Mouse (Mus musculus): ENCODE measurements around the gene Aldh1a3. TPM values are rescaled to one million over a fixed set of nuclear protein-coding genes. Genes with fewer than 3 reads are reported as not detected.

Aldh1a3 gene
- total RNA-seq (2021) = 1 to 10 TPM in 1 of 2 experiments, under 1 TPM in 1; 0.87 to 1.2 TPM

DNA sequence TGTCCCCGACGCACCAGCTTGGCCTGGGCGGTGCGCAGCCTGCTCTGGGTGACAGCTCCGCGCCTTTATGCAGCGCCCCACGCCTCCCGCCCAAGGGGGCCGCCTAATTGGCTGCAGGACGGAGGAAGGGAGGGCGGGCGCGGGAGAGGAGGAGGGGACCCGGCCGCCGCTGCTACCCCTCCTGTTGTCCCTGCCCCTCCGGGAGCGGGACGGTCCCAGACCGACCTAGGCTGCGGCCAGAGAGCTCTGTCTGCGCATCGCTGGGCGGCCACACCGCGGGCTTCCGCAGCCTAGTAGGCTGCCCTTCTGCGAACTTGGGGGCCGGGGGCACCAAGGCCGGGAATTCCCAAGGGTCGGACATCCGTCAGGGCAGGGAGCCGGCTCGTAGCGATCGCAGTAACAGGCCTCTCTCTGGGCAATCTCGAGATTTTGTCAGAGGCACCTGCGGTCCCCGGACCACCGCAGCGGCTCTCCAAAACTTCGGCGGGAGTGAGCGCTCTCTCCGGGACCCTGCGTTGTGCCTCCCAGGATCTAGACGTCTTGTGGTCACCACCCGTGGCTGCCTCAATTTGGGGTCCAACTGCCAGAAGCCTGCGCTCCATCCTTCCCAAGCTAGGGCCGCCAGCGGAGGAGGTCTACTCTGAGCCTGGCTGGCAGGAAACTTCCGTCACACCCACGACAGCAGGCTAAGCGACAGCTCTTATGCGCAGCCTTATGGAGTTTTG is at the start of gene Aldh1a3:
Aldh1a3 (minus strand) TSS at position 81 of the 725 bp plus-strand sequence.
- peak; percentile 53 for DNase-seq (ENCODE audit: low spot score)
- intact Hi-C loops (cut with DNase I) = no loop called here

DNA sequence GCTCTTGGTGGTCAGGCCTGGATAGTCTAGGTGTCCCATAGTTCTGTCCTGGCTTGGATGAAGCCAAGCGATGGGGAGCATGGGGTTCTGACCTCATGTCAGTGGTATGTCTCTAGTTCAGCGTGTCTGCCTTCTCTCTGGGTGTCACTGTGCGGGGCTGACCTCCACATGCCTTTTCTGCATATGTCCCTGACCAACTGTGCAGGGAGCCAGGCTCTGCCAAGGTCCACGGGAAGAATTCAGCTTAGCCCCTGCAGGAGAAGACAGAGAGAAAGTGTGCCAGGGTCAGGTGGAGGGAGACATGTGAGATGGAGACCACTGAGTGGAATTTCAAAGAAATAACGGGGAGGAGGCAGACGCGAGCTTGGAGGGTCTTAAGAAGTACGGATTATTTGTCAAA is 49.0 kb upstream of the Aldh1a3 start:
- intact Hi-C loops (cut with DNase I) = no loop called here

DNA sequence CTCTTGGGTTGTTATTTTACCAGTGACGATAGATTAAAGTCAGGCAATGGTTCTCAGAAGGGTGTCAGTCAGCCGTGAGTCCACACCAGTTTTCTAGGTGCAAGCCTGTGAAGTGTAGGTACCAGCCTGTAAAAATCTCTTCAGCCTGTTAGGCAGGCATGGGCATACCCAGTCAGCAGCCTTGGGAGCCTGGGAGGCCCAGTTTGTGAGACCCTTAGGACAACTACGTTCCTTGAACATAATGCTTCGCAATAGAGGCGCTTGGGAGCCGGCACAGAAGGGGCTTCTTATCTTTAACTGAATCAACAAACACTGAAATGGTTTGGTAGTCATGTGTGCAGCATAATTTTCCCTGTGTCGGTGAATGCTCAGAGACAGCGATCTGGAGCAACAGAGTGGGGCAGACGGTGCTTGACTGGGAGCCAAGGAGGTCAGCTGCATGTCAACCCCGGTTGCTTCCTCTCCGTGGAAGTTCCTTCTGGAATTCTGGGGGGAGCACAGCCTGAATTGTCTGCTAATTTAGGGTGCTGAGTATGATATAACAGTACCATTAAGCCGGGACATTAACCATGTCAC is 44.4 kb upstream of the Aldh1a3 start:
- DNase-seq (ENCODE audit: low spot score) = no peak
- intact Hi-C loops (cut with DNase I) = no loop called here

More for the DNA sequence above, 49.0 kb upstream of the Aldh1a3 start:
- no peak for DNase-seq (ENCODE audit: low spot score)

DNA sequence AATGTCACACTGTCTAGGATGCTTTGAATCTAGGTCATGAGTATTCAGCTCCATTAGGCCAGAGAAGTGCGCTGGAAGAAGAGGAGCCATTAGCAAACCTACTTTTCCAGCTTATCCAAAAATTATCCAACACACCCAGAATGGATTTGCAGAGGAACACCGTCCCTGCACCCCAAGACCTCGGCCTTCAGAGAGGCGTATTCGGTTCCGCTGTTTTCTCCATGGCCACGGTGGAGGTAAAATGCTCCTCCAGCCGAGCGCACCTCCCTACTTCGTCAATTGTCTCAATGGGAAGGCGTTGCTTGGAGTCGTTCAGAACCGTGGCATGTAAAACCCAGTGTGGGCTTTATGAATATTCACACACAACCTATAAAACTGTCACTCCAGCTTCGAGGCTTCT is 39.3 kb upstream of the Aldh1a3 start:
- intact Hi-C loops (cut with DNase I) = no loop called here
- no peak for DNase-seq (ENCODE audit: low spot score)

DNA sequence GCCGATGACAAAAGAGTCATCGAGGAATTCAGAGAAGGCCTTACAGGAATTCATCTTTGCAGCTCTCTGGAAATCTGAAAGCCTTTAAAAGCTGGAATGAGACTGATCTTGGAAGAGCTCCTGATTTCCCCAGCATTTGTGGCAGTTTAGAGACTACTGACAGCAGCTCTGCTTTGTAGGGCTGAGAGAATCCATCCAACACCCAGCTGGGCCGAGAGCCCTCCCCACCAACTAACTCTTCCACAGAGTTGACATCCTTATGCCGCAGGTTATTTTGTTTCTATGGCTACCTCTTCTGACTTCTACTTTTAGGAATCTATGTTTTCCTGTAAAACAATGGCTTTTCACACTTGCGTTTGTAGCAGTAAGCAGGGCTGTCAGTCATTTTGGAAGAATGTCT is 37.9 kb upstream of the Aldh1a3 start:
- no peak for DNase-seq (ENCODE audit: low spot score)
- intact Hi-C loops (cut with DNase I) = no loop called here

DNA sequence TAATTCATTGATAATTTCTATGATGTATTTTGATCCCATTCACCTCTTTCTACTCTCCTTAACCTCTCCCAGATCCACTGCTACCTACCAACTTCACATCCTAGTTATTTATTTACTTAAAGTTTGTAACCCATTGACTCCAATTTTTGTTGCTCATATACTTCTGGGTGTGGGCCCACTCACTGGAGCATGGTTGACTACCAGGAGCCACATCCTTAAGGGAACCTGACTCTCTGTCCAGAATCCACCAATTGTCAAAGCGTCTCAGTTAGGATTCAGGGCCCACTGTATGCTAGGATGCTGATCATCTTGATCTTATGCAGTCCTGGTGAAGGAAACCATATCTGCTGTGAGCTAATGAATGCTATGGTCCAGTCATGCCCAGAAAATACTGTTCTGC is 35.8 kb upstream of the Aldh1a3 start:
- intact Hi-C loops (cut with DNase I) = no loop called here
- DNase-seq (ENCODE audit: low spot score) = no peak

DNA sequence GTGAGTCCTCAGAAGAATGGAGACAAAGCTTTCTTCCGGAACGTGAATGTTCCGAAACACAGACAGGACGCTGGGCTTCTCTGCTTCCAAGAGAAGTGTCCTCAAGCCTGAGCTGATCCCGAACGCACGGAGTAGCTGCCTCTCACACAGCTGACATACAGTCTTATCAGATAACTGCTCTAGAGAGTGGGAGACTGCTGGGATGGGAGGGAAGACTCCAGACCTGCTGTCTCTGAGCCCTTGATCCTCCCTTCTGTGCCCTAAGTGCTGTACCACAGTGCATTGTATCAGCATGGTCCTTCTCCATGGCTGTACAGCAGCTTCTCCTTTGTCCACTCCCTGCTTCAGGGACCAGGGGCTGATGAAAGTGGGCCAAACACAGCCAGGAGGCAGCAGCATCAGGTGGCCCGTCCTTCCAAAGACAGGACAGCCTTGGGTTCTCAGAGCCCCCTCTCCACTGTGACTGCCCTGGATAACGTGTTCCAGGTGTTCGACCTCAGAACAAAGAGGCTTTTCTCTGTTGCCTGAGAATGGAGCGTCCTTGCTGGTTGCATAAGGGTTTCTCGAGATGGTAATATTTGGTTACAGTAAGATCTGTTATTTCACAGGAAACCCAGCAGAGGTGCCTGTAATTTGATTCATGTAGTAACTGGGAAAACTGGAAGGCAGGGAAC is 24.4 kb upstream of the Aldh1a3 start:
- intact Hi-C loops (cut with DNase I) = no loop called here

DNA sequence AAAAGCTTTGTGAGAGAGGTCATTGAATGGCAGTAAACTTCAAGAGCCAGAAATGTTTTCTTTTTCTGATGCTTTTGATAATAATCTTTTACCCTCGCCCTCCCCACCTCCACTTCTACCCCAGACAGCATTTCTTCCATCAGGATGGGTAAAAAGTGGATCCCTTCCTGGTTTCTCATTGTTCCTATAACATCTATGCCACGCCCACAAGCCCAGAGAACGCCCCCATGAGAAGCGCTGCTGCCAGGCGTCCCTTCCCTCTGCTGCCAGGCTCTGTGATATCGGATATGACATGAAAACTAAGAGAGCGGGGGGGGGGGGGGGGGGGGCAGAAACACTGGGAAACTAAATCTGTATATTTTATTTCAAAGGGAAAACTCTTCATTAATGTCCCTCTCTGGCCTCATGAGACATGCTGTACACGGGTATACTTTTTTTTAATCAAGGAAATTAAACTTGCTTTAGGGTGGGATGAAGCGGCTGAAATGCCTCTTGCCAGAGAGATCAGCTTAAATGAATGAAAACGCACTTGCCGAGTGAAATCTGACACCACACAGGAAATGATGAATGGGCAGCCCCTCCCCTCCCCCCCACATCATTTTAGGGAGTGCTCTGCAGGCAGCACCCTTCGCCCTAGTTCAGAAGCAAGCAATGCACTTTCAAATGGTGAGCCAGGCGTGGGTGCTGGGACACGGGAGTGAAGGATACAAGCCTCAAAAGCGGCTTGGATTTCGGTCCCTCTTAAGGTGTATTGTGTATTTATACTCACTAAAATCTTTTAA is 22.8 kb upstream of the Aldh1a3 start:
- intact Hi-C loops (cut with DNase I) = no loop called here
- DNase-seq (ENCODE audit: low spot score) = no peak

More for the DNA sequence above, 24.4 kb upstream of the Aldh1a3 start:
- no peak for DNase-seq (ENCODE audit: low spot score)

DNA sequence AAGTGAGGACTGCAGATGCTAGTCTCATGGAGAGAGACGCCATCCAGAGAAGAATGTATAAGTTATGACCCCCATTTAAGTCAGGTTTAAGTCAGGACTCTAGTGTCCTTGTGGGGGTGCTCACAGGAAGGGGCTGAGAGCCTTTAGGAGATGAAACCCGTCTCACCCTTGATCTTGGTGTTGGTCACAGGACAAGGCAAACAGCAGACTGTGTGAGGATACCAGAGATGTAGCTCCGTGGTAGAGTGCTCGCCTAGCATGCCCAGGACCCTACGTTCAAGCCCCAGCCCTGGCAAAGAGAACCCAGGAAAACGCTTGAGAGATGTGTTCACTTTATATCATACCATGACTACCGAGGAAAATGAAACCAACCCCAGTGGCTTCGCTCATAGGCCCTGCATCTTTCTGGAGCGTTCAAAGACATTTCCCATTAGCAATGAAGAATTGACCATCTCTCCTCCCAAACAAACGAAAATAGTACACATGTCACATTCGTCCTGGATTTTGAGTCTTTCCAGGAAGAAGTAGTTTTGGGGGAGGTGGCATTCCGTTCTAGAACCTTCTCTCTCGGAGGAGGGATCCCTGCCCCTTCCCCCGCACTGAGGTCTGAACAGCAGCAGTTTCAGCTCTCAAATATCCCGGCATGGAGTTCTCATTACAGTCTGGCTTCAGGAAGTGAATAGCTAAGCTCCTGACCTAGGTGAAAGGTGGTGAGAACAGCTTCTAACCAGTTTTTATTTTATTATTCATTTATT is 21.6 kb upstream of the Aldh1a3 start:
- intact Hi-C loops (cut with DNase I) = no loop called here

DNA sequence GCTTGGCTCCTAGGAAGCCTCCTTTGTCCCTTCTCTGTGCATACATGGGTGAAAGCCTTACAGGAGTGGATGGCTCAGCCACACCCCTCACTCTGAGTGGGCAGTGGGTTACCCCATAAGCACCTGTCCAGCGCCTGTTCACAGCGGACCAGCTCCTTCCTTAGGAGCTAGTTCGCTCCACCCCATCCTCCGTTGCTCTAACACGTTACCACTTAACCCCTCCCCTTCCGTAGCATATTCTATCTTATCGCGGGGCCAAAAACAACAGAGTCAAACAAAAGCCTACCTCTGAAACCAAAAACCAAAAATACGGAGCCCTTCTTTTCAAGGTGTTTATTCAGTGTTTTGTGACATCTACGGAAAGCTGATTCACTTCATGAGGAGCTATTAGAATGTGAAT is 21.0 kb upstream of the Aldh1a3 start:
- no peak for DNase-seq (ENCODE audit: low spot score)
- intact Hi-C loops (cut with DNase I) = no loop called here

More for the DNA sequence above, 21.6 kb upstream of the Aldh1a3 start:
- DNase-seq (ENCODE audit: low spot score) = no peak

DNA sequence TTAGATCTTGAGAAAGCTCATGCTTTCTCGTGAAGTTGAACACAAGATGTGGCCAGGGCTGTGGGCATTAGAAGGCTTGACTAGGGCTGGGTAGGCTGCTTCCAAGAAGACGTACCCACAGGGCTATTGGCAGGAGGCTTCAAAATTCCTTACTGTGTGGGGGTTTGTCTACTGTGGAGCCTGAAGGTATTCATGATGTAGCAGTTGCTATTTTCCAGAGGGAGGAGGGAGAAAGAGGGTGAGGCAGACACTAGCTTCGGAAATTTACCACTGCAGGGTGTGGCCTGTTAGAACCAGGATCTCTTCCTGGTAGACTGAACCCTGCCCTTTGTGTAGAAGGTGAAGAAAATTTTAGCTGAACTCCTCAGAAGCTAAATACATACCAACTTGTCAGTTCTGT is 19.5 kb upstream of the Aldh1a3 start:
- intact Hi-C loops (cut with DNase I) = no loop called here
- DNase-seq (ENCODE audit: low spot score) = no peak

DNA sequence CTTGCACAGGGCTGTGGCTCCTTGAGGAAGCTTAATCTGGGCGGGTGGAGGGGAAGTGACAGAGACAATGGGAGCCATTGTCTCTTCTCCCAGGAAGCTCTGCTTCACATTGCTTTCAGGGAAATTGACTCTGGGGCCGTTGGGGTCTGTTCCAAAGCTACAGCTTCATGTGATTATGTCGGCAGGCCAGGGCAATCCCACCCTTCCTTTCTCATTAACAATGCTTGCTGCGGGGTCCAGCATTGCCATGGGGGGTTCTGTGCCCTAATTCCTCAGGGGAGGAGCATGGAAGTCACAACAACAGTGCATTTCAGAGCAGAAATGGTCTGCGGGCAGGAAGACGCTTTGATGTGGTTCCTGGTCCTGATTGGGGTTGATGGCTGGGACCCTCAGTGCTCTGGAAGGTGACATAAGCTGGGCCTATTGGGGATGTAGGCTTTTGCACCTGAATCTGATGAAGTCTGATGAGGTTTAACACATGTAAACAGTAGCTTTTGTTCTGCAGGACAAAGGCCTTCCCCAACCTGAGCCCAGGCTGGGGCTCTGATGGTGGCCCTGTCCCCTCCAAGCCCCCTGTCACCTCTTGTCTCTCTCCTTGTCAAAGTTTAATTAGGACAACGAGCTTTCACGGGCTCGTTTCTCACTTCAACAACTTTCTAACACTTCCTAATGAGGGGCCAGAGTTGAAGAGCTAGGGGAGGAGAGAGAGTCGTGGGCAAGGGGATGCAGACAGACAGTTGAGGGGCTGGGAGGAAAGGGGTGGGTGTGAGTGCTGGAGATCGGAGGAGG is 18.0 kb upstream of the Aldh1a3 start:
- DNase-seq (ENCODE audit: low spot score) = no peak
- intact Hi-C loops (cut with DNase I) = no loop called here

DNA sequence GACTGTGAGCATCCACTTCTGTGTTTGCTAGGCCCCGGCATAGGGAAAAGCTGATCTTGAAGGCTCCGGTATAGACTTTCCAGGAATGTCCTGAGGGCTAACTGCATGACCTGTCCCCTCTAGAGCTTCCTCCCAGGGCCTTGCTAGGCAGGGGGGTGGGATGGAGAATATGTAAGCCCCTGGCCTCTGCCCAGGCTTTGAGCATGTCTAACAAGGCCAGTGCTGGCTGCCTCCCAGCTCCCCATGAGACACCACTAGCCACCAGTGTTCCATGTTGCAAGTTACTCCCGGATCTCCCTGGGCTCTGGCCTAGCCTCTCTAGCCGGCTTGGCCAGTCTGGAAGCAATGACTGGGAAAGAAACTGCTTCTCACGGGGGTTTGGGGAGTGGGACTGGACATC is 17.4 kb upstream of the Aldh1a3 start:
- intact Hi-C loops (cut with DNase I) = no loop called here
- no peak for DNase-seq (ENCODE audit: low spot score)

DNA sequence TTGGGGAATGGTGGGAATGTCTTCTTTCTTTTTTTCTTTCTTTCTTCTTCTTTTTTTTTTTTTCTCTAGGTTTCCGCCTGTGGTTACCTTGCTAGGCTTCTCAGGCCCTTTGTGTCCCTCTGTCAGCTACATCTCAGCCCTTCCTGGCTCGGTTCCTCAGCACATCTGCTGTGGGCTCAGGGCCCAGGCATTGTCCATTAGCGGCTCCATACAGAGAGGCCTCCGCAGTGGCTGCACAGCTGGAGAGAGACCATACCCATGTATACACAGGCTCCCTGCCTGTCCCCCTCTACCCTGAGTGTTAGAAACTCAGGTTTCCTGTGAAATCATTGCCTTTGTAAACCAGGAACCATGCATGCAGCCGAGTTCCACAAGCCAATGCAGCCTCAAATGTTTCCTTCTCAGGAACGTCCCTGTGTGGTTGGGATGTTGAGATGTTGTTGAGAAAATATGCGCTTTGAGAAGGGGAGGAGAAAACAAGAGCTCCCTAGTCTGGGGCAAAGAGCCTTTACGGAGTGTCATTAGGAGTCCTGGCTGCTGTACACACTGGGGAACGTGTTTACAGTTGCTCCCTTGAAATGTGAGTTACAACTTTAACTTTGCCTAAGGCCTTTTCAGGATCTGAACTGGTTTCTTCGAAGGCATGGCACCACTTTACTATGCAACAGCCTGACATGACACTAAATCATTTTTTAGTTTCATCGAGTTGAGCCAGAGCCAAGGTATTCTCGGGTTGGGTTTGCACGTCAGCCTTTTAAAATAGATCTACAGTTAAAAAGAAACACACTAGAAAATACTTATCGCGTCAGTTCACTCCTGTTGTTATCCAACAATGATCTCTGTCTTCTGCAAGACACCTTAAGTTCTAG is 15.4 kb upstream of the Aldh1a3 start:
- intact Hi-C loops (cut with DNase I) = no loop called here
- DNase-seq (ENCODE audit: low spot score) = no peak

DNA sequence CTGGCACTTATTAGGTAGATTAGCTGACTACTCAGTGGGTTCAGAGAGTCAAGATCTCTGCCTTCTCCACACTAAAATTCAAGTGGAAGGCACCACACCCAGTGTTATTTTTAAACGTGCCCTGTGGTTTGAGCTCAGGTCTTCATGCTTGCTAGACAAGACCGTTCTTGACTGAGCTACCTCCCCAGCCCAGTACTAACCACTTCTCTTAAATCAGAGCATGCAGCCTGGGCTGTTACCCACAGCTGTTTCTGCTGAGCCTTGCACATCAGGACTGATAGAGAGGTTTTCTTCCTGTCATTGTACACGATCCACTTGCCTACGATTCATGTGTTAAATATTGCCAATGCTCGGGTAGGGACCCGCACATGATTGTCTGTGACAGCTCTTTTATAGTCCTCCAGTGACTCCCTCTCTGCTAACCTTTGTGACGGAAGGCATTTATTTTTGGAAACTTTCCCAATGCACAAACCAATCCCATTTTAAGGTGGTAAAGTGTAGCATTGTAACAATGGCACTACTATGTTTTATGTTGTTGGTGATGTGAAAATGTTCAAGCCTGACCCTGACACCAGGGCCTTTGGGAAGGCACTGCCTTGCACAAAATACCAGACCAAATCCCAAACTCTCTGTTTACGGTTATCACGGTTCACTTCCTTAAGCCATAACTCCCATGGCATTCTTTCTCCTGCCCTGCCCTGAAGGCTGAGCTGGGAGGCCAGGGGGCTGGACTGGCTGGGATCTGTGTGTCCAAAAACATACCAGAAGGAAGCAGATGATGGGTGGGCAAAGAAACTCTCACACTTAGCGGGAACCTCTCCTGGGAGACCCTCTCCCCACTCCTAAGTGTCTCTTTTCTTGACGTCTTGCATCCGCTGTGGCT is 11.7 kb upstream of the Aldh1a3 start:
- intact Hi-C loops (cut with DNase I) = no loop called here
- no peak for DNase-seq (ENCODE audit: low spot score)

DNA sequence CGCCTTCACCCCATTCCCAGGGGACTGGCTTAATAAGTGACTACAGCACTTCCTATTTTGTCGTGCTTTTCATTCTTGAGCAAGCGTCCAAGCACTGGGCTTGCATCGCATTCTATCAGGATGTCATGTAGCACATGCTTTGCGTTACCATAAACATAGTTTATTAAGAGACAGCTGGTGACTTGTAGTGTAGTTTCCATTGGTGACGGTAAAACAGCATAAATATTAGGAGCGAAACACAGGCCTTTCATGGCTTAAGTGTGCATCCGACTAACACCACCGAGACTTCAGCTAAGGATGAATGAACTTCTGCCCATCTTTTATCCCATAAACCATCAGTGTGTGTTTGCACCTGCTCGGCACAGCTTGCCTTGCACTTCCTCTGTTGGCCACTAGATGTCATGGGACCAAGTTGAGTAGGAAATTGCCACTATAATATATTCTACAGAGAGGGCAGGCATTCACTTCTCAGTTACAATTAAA is 7.2 kb upstream of the Aldh1a3 start:
- no peak for DNase-seq (ENCODE audit: low spot score)
- intact Hi-C loops (cut with DNase I) = loop anchor here (1.0 kb wide), 1 partner anchor 227 kb away; no protein-coding TSS in a partner anchor

DNA sequence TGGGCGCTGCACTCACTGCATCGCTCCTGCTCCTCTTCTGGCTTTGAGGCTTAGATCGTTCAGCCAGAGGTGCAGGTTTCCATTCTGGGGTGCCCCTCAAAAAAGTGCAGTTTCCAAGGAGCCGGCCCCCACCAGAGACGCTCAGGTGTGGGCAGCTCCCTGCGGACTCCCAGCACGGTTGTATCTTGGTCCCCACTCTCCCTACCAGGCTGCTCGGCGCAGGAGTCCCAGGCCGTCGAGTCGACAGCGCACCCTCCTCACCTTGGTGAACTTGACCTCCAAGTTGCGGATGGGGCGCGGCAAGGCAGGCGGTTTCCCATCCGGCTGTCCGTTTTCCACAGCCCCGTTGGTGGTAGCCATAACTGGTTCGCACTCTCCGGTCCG is 272 bp downstream of the Aldh1a3 start:
- intact Hi-C loops (cut with DNase I) = no loop called here
- DNase-seq (ENCODE audit: low spot score) = no peak

Measured in heart, postnatal 25 days (tissue).